Mouse (Mus musculus): ENCODE results near the gene Bpifb5. TPM values are rescaled to one million over a fixed set of nuclear protein-coding genes. Genes with fewer than 3 reads are reported as not detected.
A peak's percentile ranks its signal among the peaks of the same experiment; 100 is the strongest.
"Not testable (repeated sequence)": the region's sequence is repeated elsewhere in the genome, so short reads cannot be mapped to it uniquely, and the experiment has no call there.

The Bpifb5 gene
- polyA plus RNA-seq (2015; fragmentation: Nextera tagmentation; extraction: Ambion mirVana), result 0.37 and 0.45 TPM in 2 replicates

GRCm38 (mm10) chr2:154223265-154223916 is at the start of gene Bpifb5:
Bpifb5 (plus strand) TSS chr2:154223742.
- peak; percentile 49 for ATAC-seq (replicated peaks; ENCODE audit: extremely low read depth, insufficient read depth, low FRiP score)

DNA sequence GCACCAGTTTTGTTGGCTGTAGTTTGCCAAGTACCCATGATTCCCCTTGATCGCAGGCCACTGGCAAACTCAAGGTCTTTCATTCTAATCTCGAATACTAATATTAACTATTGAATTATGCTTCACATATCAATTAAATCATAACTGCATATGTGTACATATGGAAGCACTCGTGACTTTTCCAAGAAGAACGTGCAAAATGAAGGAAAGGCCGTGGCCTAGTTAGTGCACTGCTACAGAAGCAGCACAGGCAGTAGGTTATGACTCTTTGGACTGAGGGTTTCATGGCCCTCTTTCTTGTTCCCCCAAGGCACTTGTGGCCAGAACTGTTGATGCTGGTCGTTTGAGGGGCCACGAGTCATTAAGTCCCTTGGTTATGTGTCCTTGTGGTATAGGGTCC is 41.6 kb upstream of the Bpifb5 start:
- H3K36me3 ChIP-seq (ENCODE audit: control insufficient read depth, insufficient read depth); H3K9ac ChIP-seq (ENCODE audit: low read length); H3K4me2 ChIP-seq (ENCODE audit: low read depth, low read length); H3K27me3 ChIP-seq (ENCODE audit: control insufficient read depth, insufficient read depth, low read length); H3K4me3 ChIP-seq (ENCODE audit: low read length); H3K27ac ChIP-seq (ENCODE audit: low read length); ATAC-seq (replicated peaks; ENCODE audit: extremely low read depth, insufficient read depth, low FRiP score); H3K9me3 ChIP-seq (replicated peaks; ENCODE audit: control insufficient read depth, low read length); H3K4me1 ChIP-seq (ENCODE audit: control insufficient read depth, insufficient read depth, low read length): not testable (repeated sequence)
- 78% methylated on average over 7 of the region's 7 CpGs for WGBS

More at GRCm38 (mm10) chr2:154223265-154223916, at the start of gene Bpifb5:
- no peak within 1 kb of the TSS for H3K27ac ChIP-seq (ENCODE audit: low read length)
- WGBS, result 14% methylated on average over 14 of the region's 14 CpGs
- no peaks in the 10 kb centered on the region for H3K9me3 ChIP-seq (replicated peaks; ENCODE audit: control insufficient read depth, low read length)
- H3K4me2 ChIP-seq (ENCODE audit: low read depth, low read length), result no peak within 1 kb of the TSS
- no peak within 1 kb of the TSS for H3K9ac ChIP-seq (ENCODE audit: low read length)
- H3K36me3 ChIP-seq (ENCODE audit: control insufficient read depth, insufficient read depth), result no peaks in the 10 kb centered on the region
- H3K27me3 ChIP-seq (ENCODE audit: control insufficient read depth, insufficient read depth, low read length), result no peaks in the 10 kb centered on the region
- H3K4me1 ChIP-seq (ENCODE audit: control insufficient read depth, insufficient read depth, low read length), result peaks cover 17% of the 10 kb centered on the region
- H3K4me3 ChIP-seq (ENCODE audit: low read length), result no peak within 1 kb of the TSS

- not testable (repeated sequence) for H3K9me3 ChIP-seq (replicated peaks; ENCODE audit: control insufficient read depth, low read length); H3K9ac ChIP-seq (ENCODE audit: low read length); H3K4me3 ChIP-seq (ENCODE audit: low read length); ATAC-seq (replicated peaks; ENCODE audit: extremely low read depth, insufficient read depth, low FRiP score); H3K4me1 ChIP-seq (ENCODE audit: control insufficient read depth, insufficient read depth, low read length); H3K27ac ChIP-seq (ENCODE audit: low read length); H3K4me2 ChIP-seq (ENCODE audit: low read depth, low read length); H3K36me3 ChIP-seq (ENCODE audit: control insufficient read depth, insufficient read depth); H3K27me3 ChIP-seq (ENCODE audit: control insufficient read depth, insufficient read depth, low read length)
- WGBS, result 75% methylated on average over 4 of the region's 4 CpGs
These were observed 40.5 kb upstream of the Bpifb5 start for GRCm38 (mm10) chr2:154183061-154183460.

DNA sequence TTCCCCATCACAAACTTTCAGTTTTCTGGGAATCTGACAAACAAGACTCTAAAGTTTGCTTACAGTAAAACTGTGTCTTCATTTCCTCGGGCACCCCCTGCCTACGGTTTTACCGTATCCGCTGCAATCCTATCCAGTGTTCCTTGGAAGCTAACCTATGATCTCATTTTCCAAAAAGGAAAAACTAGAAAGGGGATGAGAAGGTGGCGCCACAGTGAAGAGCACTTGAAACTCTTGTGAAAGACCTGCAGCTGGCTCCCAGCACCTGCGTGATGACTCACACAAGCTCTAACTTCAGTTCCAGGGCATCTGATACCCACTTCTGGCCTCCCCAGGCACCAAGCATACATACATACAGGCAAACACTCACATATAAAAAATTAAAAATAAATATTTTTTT is 38.2 kb upstream of the Bpifb5 start:
- WGBS, result 69% methylated on average over 6 of the region's 6 CpGs
- Histone ChIP-seq H3K4me1 (ENCODE audit: control insufficient read depth, insufficient read depth, low read length) (no peaks in the 10 kb centered on the region), H3K9me3 (replicated peaks; ENCODE audit: control insufficient read depth, low read length) (no peaks in the 10 kb centered on the region), H3K4me2 (ENCODE audit: low read depth, low read length) (no peak overlapping the region), H3K27me3 (ENCODE audit: control insufficient read depth, insufficient read depth, low read length) (no peaks in the 10 kb centered on the region), H3K27ac (ENCODE audit: low read length) (peak overlapping the region; percentile 27; the same call in 1 of the 2 replicates), H3K4me3 (ENCODE audit: low read length) (no peak overlapping the region), H3K9ac (ENCODE audit: low read length) (no peak overlapping the region), H3K36me3 (ENCODE audit: control insufficient read depth, insufficient read depth) (no peaks in the 10 kb centered on the region)
- no peak for ATAC-seq (replicated peaks; ENCODE audit: extremely low read depth, insufficient read depth, low FRiP score)

DNA sequence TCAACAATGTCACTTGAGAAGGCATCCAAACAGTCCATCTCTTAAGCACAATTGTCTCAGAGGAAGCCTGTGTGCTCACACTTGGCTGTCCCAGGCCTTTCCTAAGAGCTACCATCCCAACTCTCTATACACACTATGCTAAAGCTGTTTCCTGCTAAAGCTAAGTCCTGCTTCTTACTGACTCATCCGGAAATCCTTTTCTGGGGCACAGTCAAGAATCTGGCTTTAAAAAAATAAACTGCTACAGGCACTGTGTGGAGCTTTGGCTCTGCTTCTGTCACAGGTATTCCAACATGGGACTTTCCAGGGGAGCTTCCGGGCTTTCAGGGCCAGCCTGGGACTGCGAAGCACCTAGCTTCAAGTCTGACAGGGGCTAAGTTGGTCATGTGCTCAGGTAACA is 37.8 kb upstream of the Bpifb5 start:
- no peak; the same call in 1 of the 2 replicates for ATAC-seq (replicated peaks; ENCODE audit: extremely low read depth, insufficient read depth, low FRiP score)

GRCm38 (mm10) chr2:154187468-154187867 is 36.1 kb upstream of the Bpifb5 start:
- no peak overlapping the region for H3K4me3 ChIP-seq (ENCODE audit: low read length)

More for the DNA sequence above, 37.8 kb upstream of the Bpifb5 start:
- no peaks in the 10 kb centered on the region for H3K36me3 ChIP-seq (ENCODE audit: control insufficient read depth, insufficient read depth)
- no peak overlapping the region for H3K9ac ChIP-seq (ENCODE audit: low read length)
- H3K4me2 ChIP-seq (ENCODE audit: low read depth, low read length), result no peak overlapping the region
- no peaks in the 10 kb centered on the region for H3K9me3 ChIP-seq (replicated peaks; ENCODE audit: control insufficient read depth, low read length)
- no peak overlapping the region for H3K4me3 ChIP-seq (ENCODE audit: low read length)
- 0 out of 2 replicates have a peak overlapping the region, but pooled peaks have one; percentile 5 for H3K27ac ChIP-seq (ENCODE audit: low read length)
- 73% methylated on average over 3 of the region's 3 CpGs for WGBS
- H3K27me3 ChIP-seq (ENCODE audit: control insufficient read depth, insufficient read depth, low read length), result no peaks in the 10 kb centered on the region
- no peaks in the 10 kb centered on the region for H3K4me1 ChIP-seq (ENCODE audit: control insufficient read depth, insufficient read depth, low read length)

DNA sequence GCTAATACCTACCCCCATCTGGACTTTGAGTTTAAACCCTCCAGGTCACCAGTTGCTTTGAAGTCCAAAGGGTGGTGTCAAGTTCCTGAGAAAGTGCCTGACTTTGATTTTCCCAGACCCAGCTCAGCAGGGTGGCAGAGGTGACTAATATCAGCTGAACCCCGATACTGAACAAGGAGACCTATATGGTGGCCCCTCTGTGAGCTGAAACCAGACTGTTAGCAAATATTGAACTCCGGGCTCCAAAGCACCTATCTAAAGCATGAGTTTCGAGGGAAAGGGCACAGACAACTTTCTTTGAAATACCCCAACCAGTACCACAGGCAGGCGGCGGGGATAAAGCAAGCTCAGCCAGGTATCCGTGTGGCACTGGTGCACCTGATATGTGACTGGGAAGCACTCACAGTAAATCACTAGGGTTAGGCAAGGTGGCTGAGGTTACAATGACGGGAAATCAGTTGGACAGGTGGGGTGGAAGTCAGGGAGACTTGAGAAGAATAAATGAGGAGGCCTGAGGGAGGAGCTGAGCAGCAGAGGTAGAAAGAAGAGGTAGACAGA is 33.6 kb upstream of the Bpifb5 start:
- no peaks in the 10 kb centered on the region for H3K9me3 ChIP-seq (replicated peaks; ENCODE audit: control insufficient read depth, low read length)
- no peak for ATAC-seq (replicated peaks; ENCODE audit: extremely low read depth, insufficient read depth, low FRiP score)
- H3K36me3 ChIP-seq (ENCODE audit: control insufficient read depth, insufficient read depth), result no peaks in the 10 kb centered on the region
- H3K4me3 ChIP-seq (ENCODE audit: low read length), result no peak overlapping the region
- H3K27me3 ChIP-seq (ENCODE audit: control insufficient read depth, insufficient read depth, low read length), result no peaks in the 10 kb centered on the region
- no peak overlapping the region for H3K4me2 ChIP-seq (ENCODE audit: low read depth, low read length)
- H3K4me1 ChIP-seq (ENCODE audit: control insufficient read depth, insufficient read depth, low read length), result peaks cover 16% of the 10 kb centered on the region
- no peak overlapping the region for H3K9ac ChIP-seq (ENCODE audit: low read length)
- H3K27ac ChIP-seq (ENCODE audit: low read length), result no peak overlapping the region
- 83% methylated on average over 7 of the region's 7 CpGs for WGBS

More at GRCm38 (mm10) chr2:154187468-154187867, 36.1 kb upstream of the Bpifb5 start:
- 37% methylated on average over 5 of the region's 5 CpGs for WGBS
- Histone ChIP-seq H3K36me3 (ENCODE audit: control insufficient read depth, insufficient read depth) (no peaks in the 10 kb centered on the region), H3K9ac (ENCODE audit: low read length) (no peak overlapping the region), H3K9me3 (replicated peaks; ENCODE audit: control insufficient read depth, low read length) (no peaks in the 10 kb centered on the region), H3K27ac (ENCODE audit: low read length) (no peak overlapping the region), H3K4me1 (ENCODE audit: control insufficient read depth, insufficient read depth, low read length) (peaks cover 8% of the 10 kb centered on the region), H3K4me2 (ENCODE audit: low read depth, low read length) (no peak overlapping the region), H3K27me3 (ENCODE audit: control insufficient read depth, insufficient read depth, low read length) (no peaks in the 10 kb centered on the region)
- no peak for ATAC-seq (replicated peaks; ENCODE audit: extremely low read depth, insufficient read depth, low FRiP score)

GRCm38 (mm10) chr2:154190546-154191258 is 32.8 kb upstream of the Bpifb5 start, which contains the start of gene Bpifb1:
Bpifb1 (plus strand) TSS chr2:154190818.
- H3K27me3 ChIP-seq (ENCODE audit: control insufficient read depth, insufficient read depth, low read length), result no peaks in the 10 kb centered on the region
- no peaks in the 10 kb centered on the region for H3K9me3 ChIP-seq (replicated peaks; ENCODE audit: control insufficient read depth, low read length)
- no peak for ATAC-seq (replicated peaks; ENCODE audit: extremely low read depth, insufficient read depth, low FRiP score)
- no peak within 1 kb of the TSS for H3K4me3 ChIP-seq (ENCODE audit: low read length)
- no peaks in the 10 kb centered on the region for H3K36me3 ChIP-seq (ENCODE audit: control insufficient read depth, insufficient read depth)
- peak within 1 kb of the TSS; percentile 79 for H3K27ac ChIP-seq (ENCODE audit: low read length)
- WGBS, result 85% methylated on average over 11 of the region's 11 CpGs
- no peak within 1 kb of the TSS for H3K4me2 ChIP-seq (ENCODE audit: low read depth, low read length)
- H3K9ac ChIP-seq (ENCODE audit: low read length), result no peak within 1 kb of the TSS
- peaks cover 16% of the 10 kb centered on the region for H3K4me1 ChIP-seq (ENCODE audit: control insufficient read depth, insufficient read depth, low read length)

DNA sequence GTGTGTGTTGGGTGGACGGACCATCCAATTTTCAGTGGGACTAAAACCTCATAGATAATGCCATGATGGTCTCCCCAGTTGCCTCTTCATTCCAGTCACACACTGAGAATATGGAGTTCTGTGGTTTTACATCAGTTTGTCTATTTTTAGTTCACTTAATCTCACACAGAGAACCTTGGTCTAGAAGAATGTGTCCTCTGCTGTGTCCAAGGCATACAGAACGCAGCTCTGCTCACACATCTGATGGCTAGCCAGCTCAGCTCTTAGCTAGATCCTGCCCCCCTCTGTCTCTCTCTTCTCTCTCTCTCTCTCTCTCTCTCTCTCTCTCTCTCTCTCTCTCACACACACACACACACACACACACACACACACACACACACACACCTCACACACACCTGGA is 31.4 kb upstream of the Bpifb5 start:
- Histone ChIP-seq H3K4me3 (ENCODE audit: low read length) (no peak overlapping the region), H3K4me1 (ENCODE audit: control insufficient read depth, insufficient read depth, low read length) (peaks cover 16% of the 10 kb centered on the region), H3K27me3 (ENCODE audit: control insufficient read depth, insufficient read depth, low read length) (no peaks in the 10 kb centered on the region), H3K4me2 (ENCODE audit: low read depth, low read length) (no peak overlapping the region), H3K9me3 (replicated peaks; ENCODE audit: control insufficient read depth, low read length) (no peaks in the 10 kb centered on the region), H3K9ac (ENCODE audit: low read length) (no peak overlapping the region), H3K27ac (ENCODE audit: low read length) (peak overlapping the region; percentile 79), H3K36me3 (ENCODE audit: control insufficient read depth, insufficient read depth) (no peaks in the 10 kb centered on the region)
- ATAC-seq (replicated peaks; ENCODE audit: extremely low read depth, insufficient read depth, low FRiP score), result peak; percentile 79
- WGBS, result 46% methylated on average over 2 of the region's 2 CpGs

Measured in heart, embryonic 16.5 days (tissue).